Mouse (Mus musculus): ENCODE measurements around the gene Tnrc6c. TPM values are rescaled to one million over a fixed set of nuclear protein-coding genes. Genes with fewer than 3 reads are reported as not detected.
"Not testable (repeated sequence)": the region's sequence is repeated elsewhere in the genome, so short reads cannot be mapped to it uniquely, and the experiment has no call there.

Gene Tnrc6c
- total RNA-seq, 2 experiments from 2014 or later = 11.6 to 13.4 TPM

DNA sequence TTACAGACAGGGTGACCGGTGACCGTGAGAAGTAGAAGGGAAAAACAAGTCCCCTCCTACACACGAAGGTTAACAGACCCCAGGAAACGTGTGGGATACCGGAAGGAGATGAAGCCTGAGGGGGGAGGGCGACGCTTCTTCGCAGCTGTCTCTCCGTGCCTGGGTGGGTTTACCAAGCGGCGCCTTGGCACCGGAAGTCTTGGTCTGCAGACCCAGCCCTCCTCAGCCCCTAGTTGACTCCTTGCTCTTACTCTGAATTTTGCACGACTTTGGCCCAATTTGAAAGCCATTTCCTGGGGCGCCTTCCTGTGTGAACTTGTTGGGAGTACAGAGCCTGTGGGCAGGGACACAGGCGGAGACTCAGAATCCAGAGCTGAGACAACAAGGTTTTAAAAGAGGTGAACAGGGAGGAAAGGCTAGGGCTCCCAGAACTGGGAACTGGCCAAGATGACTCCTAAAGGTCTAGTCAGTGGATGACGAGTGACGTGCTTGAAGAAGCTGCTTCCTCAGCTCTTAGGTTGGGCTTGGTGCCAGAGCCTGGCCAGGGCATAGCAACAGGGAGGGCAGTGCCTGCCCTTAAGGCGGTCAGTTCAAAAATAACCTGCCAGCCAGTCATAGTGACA is 127.2 kb downstream of the Tnrc6c start:
- peak; percentile 27 for ATAC-seq (replicated peaks; ENCODE audit: low FRiP score, poor library complexity, severe bottlenecking)

DNA sequence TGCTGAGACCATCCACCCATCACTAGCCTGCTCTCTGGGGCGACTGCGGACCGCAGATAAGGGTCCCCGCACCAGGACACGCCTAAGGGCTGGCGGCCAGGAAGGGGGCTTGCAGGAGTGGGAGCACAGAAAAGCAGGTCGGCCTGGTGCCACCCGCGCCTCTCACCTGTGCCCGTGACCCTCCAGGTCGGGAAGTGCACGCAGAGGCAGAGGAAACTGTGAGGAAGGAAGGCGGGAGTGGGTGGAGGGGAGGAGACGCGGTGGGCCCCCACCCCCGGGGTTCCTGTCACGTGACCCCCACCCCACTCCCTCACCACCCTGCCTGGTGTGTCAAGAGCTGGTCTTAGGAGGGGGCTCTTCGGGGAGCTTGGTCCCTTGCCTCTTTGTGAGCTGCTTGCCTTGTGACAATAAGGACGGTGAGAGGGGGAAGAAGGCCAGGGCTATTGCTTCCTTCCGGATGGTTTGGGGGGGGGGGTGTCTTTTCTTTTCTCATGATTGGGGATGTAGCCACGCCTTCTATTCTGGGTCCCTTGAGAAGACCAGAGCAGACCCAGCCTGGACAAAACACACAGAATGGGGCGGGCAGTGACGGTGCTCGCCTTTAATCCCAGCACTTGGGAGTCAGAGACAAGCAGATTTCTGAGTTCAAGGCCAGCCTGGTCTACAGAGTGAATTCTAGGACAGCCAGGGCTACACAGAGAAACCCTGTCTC is 128.1 kb downstream of the Tnrc6c start, which contains the start of the genes Tmc8 and Tmc6:
Gene Tmc8 (plus strand): TSS at position 84 of the 712 bp plus-strand sequence.
Gene Tmc6 (minus strand): TSS at position 206 of the 712 bp plus-strand sequence.
- peak; percentile 17 for ATAC-seq (replicated peaks; ENCODE audit: low FRiP score, poor library complexity, severe bottlenecking)

DNA sequence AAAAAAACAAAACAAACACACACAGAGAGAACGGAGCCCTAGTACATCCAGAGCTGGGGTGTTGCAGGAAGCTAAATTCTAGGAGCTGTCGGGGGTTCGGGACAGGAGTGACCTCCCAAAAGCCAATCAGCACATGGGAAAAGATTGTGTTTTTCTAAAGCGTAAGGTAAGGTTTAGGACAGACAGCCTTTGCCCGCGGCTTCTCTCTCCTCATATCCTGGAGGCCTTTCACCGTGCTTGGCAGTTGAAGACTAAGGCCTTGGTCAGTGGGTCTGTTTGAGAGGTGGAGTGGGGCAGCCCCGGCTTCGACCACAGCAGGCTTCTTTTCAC is 128.6 kb downstream of the Tnrc6c start:
- no peak for ATAC-seq (replicated peaks; ENCODE audit: low FRiP score, poor library complexity, severe bottlenecking)

DNA sequence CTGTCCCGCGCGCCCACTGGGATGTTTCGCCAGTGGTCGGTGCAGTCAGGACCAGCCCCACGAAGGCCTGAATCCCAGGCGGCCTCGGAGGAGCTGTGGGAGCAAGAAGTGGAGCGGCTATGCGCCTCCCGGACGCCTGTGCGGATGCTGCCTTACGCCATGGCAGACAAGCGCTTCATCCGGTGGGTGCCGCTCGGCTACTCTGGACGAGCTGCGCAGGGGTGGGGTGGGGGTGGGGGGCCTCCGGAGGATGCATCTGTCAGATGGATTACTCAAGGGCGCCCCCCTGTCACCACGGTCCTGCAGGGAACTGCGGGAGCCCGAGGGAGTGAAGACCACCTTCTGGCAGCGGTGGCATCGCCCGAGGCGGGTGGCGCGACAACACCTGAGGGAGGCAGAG is 129.0 kb downstream of the Tnrc6c start:
- ATAC-seq (replicated peaks; ENCODE audit: low FRiP score, poor library complexity, severe bottlenecking) = peak; percentile 2

DNA sequence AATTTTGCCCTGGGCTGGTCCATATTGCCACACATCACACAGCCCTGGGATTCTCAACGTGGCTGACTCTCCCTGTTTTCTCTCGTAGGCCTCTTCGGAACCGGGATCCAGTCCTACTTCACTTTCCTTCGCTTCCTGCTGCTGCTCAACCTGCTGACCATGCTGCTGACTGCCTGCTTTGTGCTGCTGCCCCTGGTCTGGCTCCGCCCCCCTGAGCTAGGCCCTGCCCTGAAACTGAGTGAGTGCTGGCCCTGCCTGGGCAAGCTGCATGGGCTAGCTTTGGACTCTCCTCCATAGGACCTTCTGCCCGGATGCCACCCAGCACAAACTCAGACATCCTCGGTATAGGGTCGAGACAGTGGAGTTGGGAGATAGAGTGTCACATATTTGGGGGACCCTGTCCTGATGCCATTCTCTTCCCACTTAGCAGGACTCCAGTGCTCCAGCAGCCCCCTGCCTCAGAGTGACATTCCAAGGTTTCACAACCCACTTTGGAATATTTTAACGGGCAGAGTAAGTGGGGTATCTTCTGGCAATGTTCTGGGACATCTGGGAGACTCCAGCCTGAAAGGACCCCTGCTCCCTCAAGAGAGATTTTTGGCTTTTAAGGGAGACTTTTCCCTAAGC is 129.7 kb downstream of the Tnrc6c start:
- peak; percentile 37 for ATAC-seq (replicated peaks; ENCODE audit: low FRiP score, poor library complexity, severe bottlenecking)

DNA sequence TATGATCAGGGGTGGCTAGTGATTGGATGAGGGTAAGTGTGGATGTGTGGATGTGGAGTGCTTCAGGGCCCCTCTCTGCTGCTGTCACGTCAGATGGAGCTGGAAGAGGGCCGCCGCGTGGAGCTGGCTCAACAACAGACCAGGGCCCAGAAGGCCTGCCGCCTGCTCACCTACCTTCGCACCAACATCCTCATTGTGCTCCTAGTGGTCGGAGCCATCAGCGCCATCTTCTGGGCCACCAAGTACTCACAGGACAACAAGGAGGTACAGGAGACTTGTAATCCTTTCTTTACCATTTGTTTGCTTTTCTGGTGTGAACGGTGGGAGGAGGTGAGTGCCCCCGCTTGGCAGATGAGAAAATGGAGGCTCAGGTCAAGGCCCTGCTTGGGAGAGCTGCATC is 132.2 kb downstream of the Tnrc6c start:
- ATAC-seq (replicated peaks; ENCODE audit: low FRiP score, poor library complexity, severe bottlenecking) = no peak

DNA sequence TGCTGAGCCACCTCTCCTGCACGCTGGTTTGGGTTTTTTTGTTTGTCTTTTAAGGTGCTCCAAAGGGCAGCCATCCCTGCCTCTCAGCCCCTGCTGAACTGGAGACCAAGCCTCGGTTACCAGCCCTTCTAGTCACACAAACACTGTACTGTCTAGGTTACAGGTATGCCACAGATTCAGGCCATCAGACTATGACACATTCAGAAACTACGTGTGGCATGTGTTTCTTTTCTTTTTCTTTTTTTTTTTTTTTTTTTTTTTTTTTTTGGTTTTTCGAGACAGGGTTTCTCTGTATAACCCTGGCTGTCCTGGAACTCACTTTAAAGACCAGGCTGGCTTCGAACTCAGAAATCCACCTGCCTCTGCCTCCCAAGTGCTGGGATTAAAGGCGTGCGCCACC is 134.4 kb downstream of the Tnrc6c start:
- not testable (repeated sequence) for ATAC-seq (replicated peaks; ENCODE audit: low FRiP score, poor library complexity, severe bottlenecking)

DNA sequence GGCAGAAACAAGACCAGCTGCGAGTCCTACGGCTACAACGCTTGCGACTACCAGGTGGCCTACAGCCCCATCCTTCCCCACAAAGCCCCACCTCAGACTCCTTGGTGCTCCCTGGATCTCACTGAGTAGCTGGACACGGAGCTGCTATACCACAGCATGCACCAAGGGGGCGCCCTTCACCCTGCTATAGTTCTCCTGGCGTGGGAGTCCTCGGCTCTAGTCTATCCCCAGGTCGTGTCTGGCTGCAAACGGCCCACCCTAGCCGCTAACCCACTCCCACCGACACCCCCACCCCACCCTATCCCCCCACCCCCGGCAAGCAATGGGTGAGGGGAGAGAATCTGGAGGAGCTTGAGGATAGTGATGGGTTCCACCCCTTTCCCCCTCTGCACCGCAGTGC is 136.2 kb downstream of the Tnrc6c start:
- ATAC-seq (replicated peaks; ENCODE audit: low FRiP score, poor library complexity, severe bottlenecking) = peak; percentile 59

DNA sequence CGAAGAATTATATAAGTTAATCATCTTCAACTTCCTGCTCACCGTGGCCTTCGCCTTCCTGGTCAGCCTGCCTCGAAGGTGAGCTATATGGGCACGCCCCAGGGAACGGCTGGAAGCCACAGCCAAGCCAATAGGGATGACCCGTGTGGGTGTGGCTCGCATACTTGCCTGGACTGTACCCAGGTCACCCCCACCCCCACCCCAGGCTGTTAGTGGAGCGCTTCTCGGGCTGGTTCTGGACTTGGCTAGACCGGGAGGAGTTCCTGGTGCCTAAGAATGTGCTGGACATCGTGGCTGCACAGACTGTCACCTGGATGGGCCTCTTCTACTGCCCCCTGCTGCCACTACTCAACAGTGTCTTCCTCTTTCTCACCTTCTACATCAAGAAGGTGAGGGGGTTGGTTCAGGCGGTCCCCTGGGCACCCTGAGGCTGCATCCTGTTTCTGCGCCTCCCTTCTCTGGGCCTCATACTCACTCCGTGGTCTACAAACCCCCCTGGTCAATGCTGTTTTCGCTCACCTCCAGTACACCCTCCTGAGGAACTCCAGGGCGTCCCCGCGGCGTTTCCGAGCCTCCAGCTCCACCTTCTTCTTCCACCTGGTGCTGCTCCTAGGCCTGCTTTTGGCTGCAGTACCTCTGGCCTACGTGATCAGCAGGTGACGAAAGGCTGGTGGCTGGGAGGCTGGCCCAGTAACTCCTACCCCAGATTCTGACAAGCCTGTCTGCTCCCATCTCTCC is 136.8 kb downstream of the Tnrc6c start:
- ATAC-seq (replicated peaks; ENCODE audit: low FRiP score, poor library complexity, severe bottlenecking) = peak; percentile 27

DNA sequence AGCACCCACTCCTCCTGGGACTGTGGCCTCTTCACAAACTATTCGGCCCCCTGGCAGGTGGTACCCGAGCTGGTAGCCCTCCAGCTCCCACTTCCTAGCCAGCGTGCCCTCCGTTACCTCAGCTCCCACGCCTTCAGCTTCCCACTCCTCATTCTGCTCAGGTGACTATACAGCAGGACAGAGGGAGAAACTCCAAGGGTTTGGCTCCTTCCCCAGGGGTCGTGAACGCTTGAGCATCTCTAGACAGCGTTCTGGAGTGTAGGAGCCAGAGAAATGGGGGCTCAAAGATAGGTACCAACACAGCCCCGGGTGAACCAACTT is 137.3 kb downstream of the Tnrc6c start:
- ATAC-seq (replicated peaks; ENCODE audit: low FRiP score, poor library complexity, severe bottlenecking) = no peak

DNA sequence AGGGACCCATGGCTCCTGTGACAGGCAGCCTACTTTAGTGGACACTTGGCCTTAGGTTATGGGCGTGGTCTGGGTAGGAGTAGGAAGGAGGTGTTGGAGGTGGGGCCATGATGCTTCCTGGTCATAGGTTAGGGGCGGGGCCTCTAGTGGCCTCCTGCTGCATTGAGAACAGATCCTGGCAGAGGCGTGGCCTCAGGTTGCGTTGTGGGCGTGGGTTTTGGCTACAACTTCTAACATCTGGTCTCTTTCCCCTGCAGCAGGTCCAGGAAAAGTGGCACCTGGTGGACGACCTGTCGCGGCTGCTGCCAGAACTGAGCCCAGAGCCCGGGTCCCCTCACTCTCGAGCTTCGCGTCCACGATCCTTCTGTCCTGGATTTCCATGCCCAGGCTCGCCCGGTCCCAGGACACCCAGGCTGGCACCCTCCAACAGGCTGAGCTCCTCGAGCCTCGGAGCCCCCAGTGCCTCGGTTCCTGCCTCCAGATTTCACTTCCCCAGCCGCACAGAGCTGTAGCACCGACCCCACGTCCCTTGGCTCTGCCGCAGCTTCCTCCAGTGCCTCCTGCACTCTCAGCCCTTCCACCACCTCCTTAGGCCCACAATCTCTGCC is 138.3 kb downstream of the Tnrc6c start:
- peak; percentile 90 for ATAC-seq (replicated peaks; ENCODE audit: low FRiP score, poor library complexity, severe bottlenecking)

DNA sequence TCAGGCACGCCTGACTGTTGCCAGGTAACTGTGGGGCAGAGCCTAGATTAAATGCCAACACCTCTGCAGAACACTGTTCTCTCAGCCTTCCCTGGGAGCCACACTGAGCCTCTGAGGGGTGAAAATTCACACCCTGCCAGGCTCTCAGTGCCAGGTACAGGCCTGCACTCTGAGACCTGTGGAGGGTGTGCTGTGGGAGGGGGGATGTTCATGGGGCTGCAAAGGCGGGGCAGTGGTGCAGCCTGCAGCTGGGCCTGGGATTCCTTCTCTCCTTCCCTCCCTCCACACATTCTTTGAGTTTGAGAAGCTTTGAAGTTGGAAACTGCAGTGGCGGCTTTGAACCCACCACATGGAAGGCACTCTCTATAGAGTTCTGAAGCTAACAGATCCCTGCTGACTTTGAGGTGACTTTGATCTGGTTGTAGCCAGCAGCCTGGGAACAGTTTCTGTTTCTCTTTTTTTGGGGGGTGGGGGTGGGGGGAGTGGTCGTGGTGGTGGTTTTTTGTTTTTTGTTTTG is 140.0 kb downstream of the Tnrc6c start:
- no peak for ATAC-seq (replicated peaks; ENCODE audit: low FRiP score, poor library complexity, severe bottlenecking)

DNA sequence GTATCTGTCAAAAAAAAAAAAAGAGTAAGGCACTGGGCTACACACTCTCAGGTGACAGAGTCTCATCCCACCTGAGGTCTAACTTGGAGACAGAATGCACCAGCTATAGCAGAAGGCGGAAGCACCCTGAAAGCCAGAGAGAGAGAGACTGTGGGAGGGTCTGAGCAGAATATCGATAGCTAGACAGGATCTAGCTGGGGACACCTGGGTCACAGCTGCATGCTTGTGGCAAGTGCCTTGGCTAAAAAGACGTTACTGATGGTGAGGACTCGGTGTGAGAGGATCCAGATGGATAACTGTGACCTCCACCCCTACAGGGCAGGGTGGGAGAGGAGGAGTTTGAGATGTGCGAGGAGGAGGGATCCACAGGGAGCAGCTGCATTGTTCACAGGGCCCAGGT is 142.9 kb downstream of the Tnrc6c start:
- no peak for ATAC-seq (replicated peaks; ENCODE audit: low FRiP score, poor library complexity, severe bottlenecking)

DNA sequence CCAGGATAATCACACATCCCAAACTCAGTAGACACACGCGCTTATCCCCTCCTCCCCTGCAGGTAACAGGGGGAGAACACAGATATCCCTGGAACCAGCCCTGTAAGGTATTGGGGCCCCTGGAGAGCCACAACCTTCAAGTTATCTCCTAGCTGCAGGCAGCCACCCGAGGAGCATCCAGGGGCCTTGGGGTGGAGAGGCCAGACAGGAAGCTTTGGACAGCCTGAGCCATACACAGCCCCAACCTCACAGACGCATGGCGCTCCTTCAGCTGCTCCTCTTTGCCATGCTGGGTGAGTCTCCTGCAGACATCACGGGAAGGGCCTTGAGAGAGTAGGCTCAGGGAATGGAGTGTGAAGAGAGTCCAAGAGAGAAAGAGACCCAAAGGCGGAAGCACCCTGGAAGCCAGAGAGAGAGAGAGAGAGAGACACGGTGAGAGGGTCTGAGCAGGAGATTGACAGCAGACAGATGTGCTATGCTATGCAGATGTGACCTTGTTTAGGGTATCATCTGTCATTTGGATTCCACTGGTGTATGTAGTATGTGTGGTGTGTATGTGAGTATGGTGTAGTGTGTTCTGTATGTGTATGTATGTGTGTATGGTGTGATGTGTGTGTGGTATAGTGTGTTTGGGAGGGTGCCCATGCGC is 143.5 kb downstream of the Tnrc6c start, which contains the start of gene 6030468B19Rik:
Gene 6030468B19Rik (plus strand): TSS at position 150 of the 649 bp plus-strand sequence.
- ATAC-seq (replicated peaks; ENCODE audit: low FRiP score, poor library complexity, severe bottlenecking) = peak; percentile 90

DNA sequence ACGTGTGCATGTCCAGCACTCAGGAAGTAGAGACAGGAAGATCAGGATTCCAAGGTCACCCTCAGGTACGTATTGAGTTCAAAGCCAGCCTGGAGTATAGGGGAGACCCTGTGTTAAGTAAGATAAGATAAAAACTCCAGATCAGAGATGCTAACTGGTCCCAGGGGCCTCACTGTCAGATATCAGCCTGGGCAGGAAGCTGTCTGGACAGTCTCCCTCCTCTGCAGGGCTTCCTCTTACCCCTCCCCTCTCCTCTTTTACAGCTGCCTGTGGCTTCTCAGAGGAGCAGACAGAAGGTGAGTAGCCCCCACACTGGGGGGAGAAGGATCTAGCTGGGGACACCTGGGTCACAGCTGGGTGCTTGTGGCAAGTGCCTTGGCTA is 144.1 kb downstream of the Tnrc6c start:
- ATAC-seq (replicated peaks; ENCODE audit: low FRiP score, poor library complexity, severe bottlenecking) = peak; percentile 27

DNA sequence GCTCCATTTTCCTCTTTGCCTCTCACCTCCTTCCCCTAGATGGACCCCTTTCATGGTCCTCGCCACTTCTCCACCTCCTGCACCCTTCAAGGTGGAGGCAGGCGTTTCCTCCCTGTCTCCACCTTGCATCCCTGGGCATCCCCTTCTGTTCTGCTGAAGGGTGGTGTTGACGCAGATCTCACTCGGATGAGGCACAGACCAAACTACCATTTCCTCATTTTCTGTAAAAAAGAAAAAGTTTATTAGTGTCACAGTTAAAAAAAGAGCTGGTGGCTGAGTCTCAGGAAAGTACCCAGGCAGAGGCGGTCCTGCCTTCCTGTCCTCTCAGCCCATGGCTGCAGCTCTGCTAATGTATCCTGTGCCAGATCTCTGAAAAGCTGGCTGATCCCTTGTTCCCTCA is 145.1 kb downstream of the Tnrc6c start:
- ATAC-seq (replicated peaks; ENCODE audit: low FRiP score, poor library complexity, severe bottlenecking) = no peak

DNA sequence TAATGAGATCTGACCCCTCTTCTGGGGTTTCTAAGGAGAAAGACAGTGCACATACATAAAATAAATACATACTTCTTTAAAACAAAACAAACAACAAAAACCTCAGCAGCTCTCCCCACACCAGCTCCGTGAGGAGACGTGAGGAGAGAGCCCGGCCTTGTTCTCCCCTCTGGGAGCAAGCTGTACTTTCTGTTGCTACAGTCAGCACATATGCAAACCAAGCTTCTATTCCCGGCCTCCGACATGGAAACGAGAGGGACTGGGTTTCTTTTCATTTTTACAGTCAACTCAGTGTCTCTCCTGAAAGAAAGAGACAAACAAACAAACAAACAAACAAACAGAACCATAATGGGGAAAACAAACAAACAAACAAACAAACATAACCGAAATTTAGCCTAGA is 145.9 kb downstream of the Tnrc6c start:
- ATAC-seq (replicated peaks; ENCODE audit: low FRiP score, poor library complexity, severe bottlenecking) = no peak

DNA sequence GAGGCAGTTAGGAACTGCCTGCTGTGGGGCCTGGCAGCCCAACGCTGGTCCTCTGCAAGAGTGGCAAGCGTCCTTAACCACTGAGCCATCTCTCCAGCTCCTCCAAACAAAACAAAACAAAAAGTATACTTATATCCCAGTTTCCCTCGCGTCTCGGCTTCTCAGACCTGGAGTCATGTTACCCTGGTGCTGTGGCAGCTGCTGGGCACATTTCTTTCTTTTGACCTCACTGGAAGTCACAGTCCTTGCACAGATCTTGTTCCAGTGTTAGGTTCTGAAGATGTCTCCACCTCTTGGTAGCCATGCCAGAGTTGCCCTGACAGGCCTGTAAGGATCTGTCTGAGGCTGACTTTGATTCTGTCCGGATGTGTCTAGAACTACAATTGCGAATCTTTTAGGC is 147.6 kb downstream of the Tnrc6c start:
- no peak for ATAC-seq (replicated peaks; ENCODE audit: low FRiP score, poor library complexity, severe bottlenecking)

DNA sequence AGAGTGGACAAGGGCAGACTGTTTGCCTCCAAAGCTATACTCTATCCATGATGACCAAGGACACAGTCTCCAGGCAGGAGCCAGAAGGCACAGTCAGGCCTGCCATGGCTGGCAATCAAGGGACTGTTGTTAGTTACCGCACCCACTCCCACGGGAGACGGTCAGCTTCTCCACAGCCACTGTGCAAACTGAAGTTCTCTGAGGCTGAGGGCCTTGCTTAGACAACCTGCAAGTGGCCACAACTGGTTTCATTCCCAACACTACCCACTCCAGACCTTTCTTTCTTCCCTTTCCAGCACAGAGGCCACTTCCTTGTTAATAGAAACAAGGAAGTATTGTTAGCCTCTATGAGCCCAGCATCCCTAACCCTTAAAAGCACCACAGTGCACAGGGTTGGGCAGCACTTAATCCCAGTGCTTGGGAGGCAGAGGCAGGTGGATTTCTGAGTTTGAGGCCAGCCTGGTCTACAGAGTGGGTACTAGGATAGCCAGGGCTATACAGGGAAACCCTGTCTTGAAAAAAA is 149.1 kb downstream of the Tnrc6c start:
- no peak for ATAC-seq (replicated peaks; ENCODE audit: low FRiP score, poor library complexity, severe bottlenecking)
